Mouse (Mus musculus): ENCODE measurements around the gene Lcn10. TPM values are rescaled to one million over a fixed set of nuclear protein-coding genes. Genes with fewer than 3 reads are reported as not detected.

The Lcn10 gene
- not detected in 2 replicates for polyA plus RNA-seq (2012; rRNA removed; ENCODE audit: low replicate concordance)

GRCm38 (mm10) chr2:25682426-25682825, at the start of gene Lcn10:
Gene Lcn10 (plus strand): TSS chr2:25682726.

GRCm38 (mm10) chr2:25652902-25653301, 29.6 kb upstream of the Lcn10 start, which contains the start of gene Lcn8:
Gene Lcn8 (plus strand): TSS chr2:25653120.

GRCm38 (mm10) chr2:25657652-25658051, 24.9 kb upstream of the Lcn10 start, which contains the start of gene Lcn5:
Gene Lcn5 (plus strand): TSS chr2:25657952.

GRCm38 (mm10) chr2:25676486-25676885, 6.0 kb upstream of the Lcn10 start, which contains the start of gene Lcn6:
Gene Lcn6 (plus strand): TSS chr2:25676786.

GRCm38 (mm10) chr2:25699743-25700142, 17.2 kb downstream of the Lcn10 start, which contains the start of gene Obp2a:
Gene Obp2a (plus strand): TSS chr2:25700043.

GRCm38 (mm10) chr2:25706643-25707481, 24.3 kb downstream of the Lcn10 start, which contains the start of gene Bmyc:
Gene Bmyc (plus strand): TSS chr2:25706739.

Other genes starting within 250 kb of the Lcn10 start
- 1.9 and 14.3 TPM in 2 replicates for gene Clic3, start 225.9 kb upstream of the Lcn10 start, polyA plus RNA-seq (2012; rRNA removed; ENCODE audit: low replicate concordance)
- 81.4 and 115 TPM in 2 replicates for gene Paxx, start 221.6 kb upstream of the Lcn10 start, polyA plus RNA-seq (2012; rRNA removed; ENCODE audit: low replicate concordance)
- gene Ptgds, start 212.7 kb upstream of the Lcn10 start, polyA plus RNA-seq (2012; rRNA removed; ENCODE audit: low replicate concordance): 0.74 TPM in 1 of 2 replicates, not detected in the other
- not detected in 2 replicates for gene Lcn12, start 188.8 kb upstream of the Lcn10 start, polyA plus RNA-seq (2012; rRNA removed; ENCODE audit: low replicate concordance)
- gene Fbxw5, start 182.0 kb upstream of the Lcn10 start, polyA plus RNA-seq (2012; rRNA removed; ENCODE audit: low replicate concordance): 40.4 and 40.9 TPM in 2 replicates
- gene C8g, start 181.0 kb upstream of the Lcn10 start, polyA plus RNA-seq (2012; rRNA removed; ENCODE audit: low replicate concordance): 4.0 and 9.4 TPM in 2 replicates
- gene Traf2, start 135.8 kb upstream of the Lcn10 start, polyA plus RNA-seq (2012; rRNA removed; ENCODE audit: low replicate concordance): 9.0 and 10.8 TPM in 2 replicates
- 164 and 294 TPM in 2 replicates for gene Edf1, start 124.9 kb upstream of the Lcn10 start, polyA plus RNA-seq (2012; rRNA removed; ENCODE audit: low replicate concordance)
- gene Mamdc4, start 107.9 kb upstream of the Lcn10 start, polyA plus RNA-seq (2012; rRNA removed; ENCODE audit: low replicate concordance): 1.1 and 1.9 TPM in 2 replicates
- gene Phpt1, start 107.5 kb upstream of the Lcn10 start, polyA plus RNA-seq (2012; rRNA removed; ENCODE audit: low replicate concordance): 19.8 and 30.6 TPM in 2 replicates
- gene Ajm1, start 101.0 kb upstream of the Lcn10 start, polyA plus RNA-seq (2012; rRNA removed; ENCODE audit: low replicate concordance): 1.4 and 1.7 TPM in 2 replicates
- gene Rabl6, start 74.2 kb upstream of the Lcn10 start, polyA plus RNA-seq (2012; rRNA removed; ENCODE audit: low replicate concordance): 56.5 and 60.5 TPM in 2 replicates
- gene Ccdc183, start 65.0 kb upstream of the Lcn10 start, polyA plus RNA-seq (2012; rRNA removed; ENCODE audit: low replicate concordance): not detected in 2 replicates
- 9.9 and 11.7 TPM in 2 replicates for gene Tmem141, start 60.7 kb upstream of the Lcn10 start, polyA plus RNA-seq (2012; rRNA removed; ENCODE audit: low replicate concordance)
- gene Fcna, start 54.7 kb upstream of the Lcn10 start, polyA plus RNA-seq (2012; rRNA removed; ENCODE audit: low replicate concordance): 0.89 and 1.2 TPM in 2 replicates
- not detected in 2 replicates for gene Lcn8, start 29.6 kb upstream of the Lcn10 start, polyA plus RNA-seq (2012; rRNA removed; ENCODE audit: low replicate concordance)
- not detected in 2 replicates for gene Lcn5, start 24.8 kb upstream of the Lcn10 start, polyA plus RNA-seq (2012; rRNA removed; ENCODE audit: low replicate concordance)
- not detected in 2 replicates for gene Lcn6, start 5.9 kb upstream of the Lcn10 start, polyA plus RNA-seq (2012; rRNA removed; ENCODE audit: low replicate concordance)
- gene Obp2a, start 17.3 kb downstream of the Lcn10 start, polyA plus RNA-seq (2012; rRNA removed; ENCODE audit: low replicate concordance): not detected in 2 replicates
- 28.7 and 33.0 TPM in 2 replicates for gene Bmyc, start 24.0 kb downstream of the Lcn10 start, polyA plus RNA-seq (2012; rRNA removed; ENCODE audit: low replicate concordance)
- not detected in 2 replicates for gene Obp2b, start 54.3 kb downstream of the Lcn10 start, polyA plus RNA-seq (2012; rRNA removed; ENCODE audit: low replicate concordance)
- gene Lcn3, start 82.8 kb downstream of the Lcn10 start, polyA plus RNA-seq (2012; rRNA removed; ENCODE audit: low replicate concordance): not detected in 2 replicates
- gene Lcn11, start 94.3 kb downstream of the Lcn10 start, polyA plus RNA-seq (2012; rRNA removed; ENCODE audit: low replicate concordance): not detected in 2 replicates
- not detected in 2 replicates for gene Gm13539, start 99.5 kb downstream of the Lcn10 start, polyA plus RNA-seq (2012; rRNA removed; ENCODE audit: low replicate concordance)
- gene Glt6d1, start 133.1 kb downstream of the Lcn10 start, polyA plus RNA-seq (2012; rRNA removed; ENCODE audit: low replicate concordance): not detected in 2 replicates
- not detected in 2 replicates for gene Lcn9, start 140.4 kb downstream of the Lcn10 start, polyA plus RNA-seq (2012; rRNA removed; ENCODE audit: low replicate concordance)
- not detected in 2 replicates for gene Sohlh1, start 164.5 kb downstream of the Lcn10 start, polyA plus RNA-seq (2012; rRNA removed; ENCODE audit: low replicate concordance)
- gene Kcnt1, start 181.0 kb downstream of the Lcn10 start, polyA plus RNA-seq (2012; rRNA removed; ENCODE audit: low replicate concordance): 2.1 and 2.4 TPM in 2 replicates

Data from duodenum, adult 2 months (tissue).